30 mouse cellular contexts compared by ENCODE assay signal in genomic region chr9:114671946-114672345, GRCm38 (mm10). TPM values are rescaled to one million over a fixed set of nuclear protein-coding genes. Genes with fewer than 3 reads are reported as not detected.
A peak's percentile ranks its signal among the peaks of the same experiment; 100 is the strongest.
DNase-seq lines count a peak whose midpoint lies in the region; ATAC-seq and TF ChIP-seq lines count a peak whose summit lies in the region.
"Had no signal": no experiment of that assay in that cellular context is flagged by ENCODE, and none has a peak within 500 bp of the region (broad histone marks: within the 10 kb centered on the region; RNA-seq: fewer than 3 reads in every experiment).

No protein-coding gene starts in this region.

- 0 out of 2 replicates have a peak overlapping the region, but pooled peaks have one; percentile 77 for H3K27ac ChIP-seq in heart, postnatal 0 days (ENCODE audit: low read depth)
- no peak overlapping the region for H3K27ac ChIP-seq in midbrain, embryonic 14.5 days (replicated peaks; ENCODE audit: low read depth, low read length)
- no peak overlapping the region for H3K27ac ChIP-seq in midbrain, embryonic 10.5 days (replicated peaks)
- H3K27ac ChIP-seq in intestine, postnatal 0 days (ENCODE audit: low read depth, low read length) = no peak overlapping the region
- H3K27ac ChIP-seq: embryonic facial prominence, embryonic 13.5 days; intestine, embryonic 15.5 days; limb, embryonic 12.5 days; liver, embryonic 15.5 days; stomach, postnatal 0 days had no signal

- no peak overlapping the region for H3K4me3 ChIP-seq in heart, postnatal 0 days (ENCODE audit: low read depth, low read length)
- H3K4me3 ChIP-seq in midbrain, embryonic 14.5 days (replicated peaks; ENCODE audit: low read depth, low read length) = no peak overlapping the region
- H3K4me3 ChIP-seq in midbrain, embryonic 10.5 days = no peak overlapping the region
- no peak overlapping the region for H3K4me3 ChIP-seq in intestine, postnatal 0 days (ENCODE audit: low read depth, low read length)
- H3K4me3 ChIP-seq: erythroblast, embryonic 14.5 days; liver, embryonic 15.5 days had no signal

- WGBS in heart, postnatal 0 days = 59% methylated on average over 1 of the region's 1 CpGs
- WGBS in midbrain, embryonic 14.5 days = 33% methylated on average over 1 of the region's 1 CpGs
- WGBS in midbrain, embryonic 10.5 days = 68% methylated on average over 1 of the region's 1 CpGs
- WGBS in intestine, postnatal 0 days = 70% methylated on average over 1 of the region's 1 CpGs

- DNase-seq in heart, postnatal 0 days (ENCODE audit: low spot score) = no peak
- DNase-seq in heart, postnatal 25 days (ENCODE audit: low spot score) = no peak
- DNase-seq in midbrain, embryonic 14.5 days = peak; percentile 9
- no peak for DNase-seq in midbrain, embryonic 10.5 days (ENCODE audit: low spot score)
- peak; percentile 63 for DNase-seq in R1 (ENCODE audit: low read depth, low spot score)
- peak; percentile 30 for DNase-seq in brain, embryonic 14.5 days (ENCODE audit: low read depth)
- DNase-seq: adrenal gland, postnatal 36 days; embryo, embryonic 11 days; gastrocnemius, adult 2 months; gastrocnemius, postnatal 36 days; heart, adult 2 months; heart, postnatal 4 days; kidney, adult 8-10 months; kidney, postnatal 10 days; layer of hippocampus, adult 9-11 months; lung, embryonic 14.5 days; lung, postnatal 14 days; right cerebral cortex, adult 18-20 months; thymus, adult 18-20 months; thymus, postnatal 25 days had no signal

- no peak for TF ChIP-seq EP300 in heart, postnatal 0 days (IDR thresholded peaks at IDR 0.05; ENCODE audit: low read depth)

- TF ChIP-seq POLR2A in brain, embryonic 14.5 days (IDR thresholded peaks at IDR 0.05; ENCODE audit: borderline replicate concordance, extremely low read depth, insufficient read depth, insufficient read length, poor library complexity, severe bottlenecking) = no peak

- H3K9ac ChIP-seq in heart, postnatal 0 days (replicated peaks; ENCODE audit: low read depth, low read length) = no peak overlapping the region
- no peak overlapping the region for H3K9ac ChIP-seq in midbrain, embryonic 14.5 days (replicated peaks; ENCODE audit: low read length)
- H3K9ac ChIP-seq in intestine, postnatal 0 days (ENCODE audit: low read depth, low read length) = no peak overlapping the region
- H3K9ac ChIP-seq: intestine, embryonic 15.5 days; liver, embryonic 15.5 days had no signal

- no peaks in the 10 kb centered on the region for H3K36me3 ChIP-seq in heart, postnatal 0 days (replicated peaks; ENCODE audit: control insufficient read depth, insufficient read depth, low read length)
- H3K36me3 ChIP-seq in midbrain, embryonic 14.5 days (ENCODE audit: control insufficient read depth, insufficient read depth, low read length) = no peaks in the 10 kb centered on the region
- H3K36me3 ChIP-seq in midbrain, embryonic 10.5 days = no peaks in the 10 kb centered on the region
- H3K36me3 ChIP-seq in intestine, postnatal 0 days (ENCODE audit: control insufficient read depth, insufficient read depth) = no peaks in the 10 kb centered on the region
- H3K36me3 ChIP-seq: embryonic facial prominence, embryonic 13.5 days; G1E; heart, embryonic 13.5 days; intestine, embryonic 15.5 days; limb, embryonic 12.5 days; liver, embryonic 15.5 days had no signal

- intact Hi-C loops in heart, postnatal 25 days (cut with DNase I) = no loop called here

- no peak for ATAC-seq in heart, postnatal 0 days (ENCODE audit: insufficient read depth, low read depth)
- ATAC-seq in midbrain, embryonic 14.5 days (ENCODE audit: low FRiP score, low TSS enrichment) = no peak
- ATAC-seq in intestine, postnatal 0 days = no peak
- ATAC-seq: intestine, embryonic 15.5 days; Patski had no signal

- no peaks in the 10 kb centered on the region for H3K9me3 ChIP-seq in heart, postnatal 0 days (replicated peaks; ENCODE audit: control insufficient read depth, low read length)
- H3K9me3 ChIP-seq in midbrain, embryonic 14.5 days (ENCODE audit: control insufficient read depth, low read length) = no peaks in the 10 kb centered on the region
- H3K9me3 ChIP-seq in midbrain, embryonic 10.5 days (replicated peaks) = no peaks in the 10 kb centered on the region
- no peaks in the 10 kb centered on the region for H3K9me3 ChIP-seq in intestine, postnatal 0 days (ENCODE audit: control insufficient read depth)
- H3K9me3 ChIP-seq: embryonic facial prominence, embryonic 13.5 days; G1E; heart, embryonic 13.5 days; intestine, embryonic 15.5 days; limb, embryonic 12.5 days; liver, embryonic 15.5 days had no signal

- no peak for TF ChIP-seq CTCF in heart, postnatal 0 days (IDR thresholded peaks at IDR 0.05; ENCODE audit: low read depth)
- no peak for TF ChIP-seq CTCF in brain, embryonic 14.5 days (IDR thresholded peaks at IDR 0.05; ENCODE audit: borderline replicate concordance, extremely low read depth, insufficient read depth, insufficient read length)
- TF ChIP-seq CTCF in intestine, postnatal 0 days (IDR thresholded peaks at IDR 0.05; ENCODE audit: low read depth) = no peak

- H3K27me3 ChIP-seq in heart, postnatal 0 days (ENCODE audit: control insufficient read depth, insufficient read depth, low read length) = no peaks in the 10 kb centered on the region
- no peaks in the 10 kb centered on the region for H3K27me3 ChIP-seq in midbrain, embryonic 14.5 days (ENCODE audit: control insufficient read depth, insufficient read depth, low read length)
- peaks cover 6% of the 10 kb centered on the region; the same call in 1 of the 2 replicates for H3K27me3 ChIP-seq in midbrain, embryonic 10.5 days (ENCODE audit: low read depth, poor library complexity, severe bottlenecking)
- H3K27me3 ChIP-seq in intestine, postnatal 0 days (replicated peaks; ENCODE audit: control insufficient read depth, insufficient read depth, low read length) = no peaks in the 10 kb centered on the region
- H3K27me3 ChIP-seq: embryonic facial prominence, embryonic 13.5 days; heart, embryonic 13.5 days; intestine, embryonic 15.5 days; Patski had no signal

- peaks cover 33% of the 10 kb centered on the region for H3K4me1 ChIP-seq in heart, postnatal 0 days (ENCODE audit: control insufficient read depth, insufficient read depth)
- H3K4me1 ChIP-seq in midbrain, embryonic 14.5 days (ENCODE audit: control insufficient read depth, insufficient read depth, low read length) = peaks cover 4% of the 10 kb centered on the region
- H3K4me1 ChIP-seq in midbrain, embryonic 10.5 days = peaks cover 14% of the 10 kb centered on the region
- 0 out of 2 replicates have a peak, but pooled peaks cover 5% of the 10 kb centered on the region for H3K4me1 ChIP-seq in intestine, postnatal 0 days (replicated peaks; ENCODE audit: control insufficient read depth, insufficient read depth, low read length)
- H3K4me1 ChIP-seq: liver, embryonic 15.5 days had no signal

- H3K4me2 ChIP-seq in heart, postnatal 0 days (ENCODE audit: low read depth, low read length) = no peak overlapping the region
- H3K4me2 ChIP-seq in midbrain, embryonic 14.5 days (ENCODE audit: low read length) = no peak overlapping the region
- H3K4me2 ChIP-seq in intestine, postnatal 0 days (replicated peaks; ENCODE audit: low read depth) = no peak overlapping the region

RNA-seq across cellular contexts. Expression of gene Dync1li1, which starts 16.6 kb away (rescaled TPM):
- 76.0 and 84.0 TPM in 2 replicates for total RNA-seq in heart, postnatal 0 days (2014; rRNA removed; ENCODE audit: low replicate concordance)
- 70.5 and 75.2 TPM in 2 replicates for polyA plus RNA-seq in heart, postnatal 0 days (2015; fragmentation: Nextera tagmentation; extraction: Ambion mirVana)
- 10 to 100 TPM; 72.6 to 75.8 TPM for total RNA-seq in heart, postnatal 25 days (2021)
- 106 and 107 TPM in 2 replicates for polyA plus RNA-seq in midbrain, embryonic 14.5 days (2014; fragmentation: Nextera tagmentation; extraction: Ambion mirVana)
- 86.9 and 99.7 TPM in 2 replicates for polyA plus RNA-seq in midbrain, embryonic 10.5 days (2016; fragmentation: Nextera tagmentation; extraction: Ambion mirVana)
- 61.5 and 87.4 TPM in 2 replicates for polyA plus RNA-seq in brain, embryonic 14.5 days (2012; rRNA removed)
- 39.3 and 40.0 TPM in 2 replicates for polyA plus RNA-seq in intestine, postnatal 0 days (2015; fragmentation: Nextera tagmentation; extraction: Ambion mirVana)

RNA-seq across cellular contexts. Expression of gene Cnot10, which starts 32.0 kb away (rescaled TPM):
- 19.7 and 35.6 TPM in 2 replicates for total RNA-seq in heart, postnatal 0 days (2014; rRNA removed; ENCODE audit: low replicate concordance)
- polyA plus RNA-seq in heart, postnatal 0 days (2015; fragmentation: Nextera tagmentation; extraction: Ambion mirVana) = 24.3 and 25.7 TPM in 2 replicates
- total RNA-seq in heart, postnatal 25 days (2021) = 10 to 100 TPM; 19.7 to 21.8 TPM
- 44.0 and 56.7 TPM in 2 replicates for polyA plus RNA-seq in midbrain, embryonic 14.5 days (2014; fragmentation: Nextera tagmentation; extraction: Ambion mirVana)
- 71.9 and 72.7 TPM in 2 replicates for polyA plus RNA-seq in midbrain, embryonic 10.5 days (2016; fragmentation: Nextera tagmentation; extraction: Ambion mirVana)
- 64.4 and 67.7 TPM in 2 replicates for polyA plus RNA-seq in brain, embryonic 14.5 days (2012; rRNA removed)
- 22.5 and 25.0 TPM in 2 replicates for polyA plus RNA-seq in intestine, postnatal 0 days (2015; fragmentation: Nextera tagmentation; extraction: Ambion mirVana)

RNA-seq across cellular contexts. Expression of gene Cmtm6, which starts 59.0 kb away (rescaled TPM):
- total RNA-seq in heart, postnatal 0 days (2014; rRNA removed; ENCODE audit: low replicate concordance) = 22.8 and 30.1 TPM in 2 replicates
- 29.9 and 33.8 TPM in 2 replicates for polyA plus RNA-seq in heart, postnatal 0 days (2015; fragmentation: Nextera tagmentation; extraction: Ambion mirVana)
- total RNA-seq in heart, postnatal 25 days (2021) = 10 to 100 TPM; 23.4 to 27.2 TPM
- 13.8 and 19.2 TPM in 2 replicates for polyA plus RNA-seq in midbrain, embryonic 14.5 days (2014; fragmentation: Nextera tagmentation; extraction: Ambion mirVana)
- polyA plus RNA-seq in midbrain, embryonic 10.5 days (2016; fragmentation: Nextera tagmentation; extraction: Ambion mirVana) = 27.1 and 27.2 TPM in 2 replicates
- 14.0 and 14.2 TPM in 2 replicates for polyA plus RNA-seq in brain, embryonic 14.5 days (2012; rRNA removed)
- polyA plus RNA-seq in intestine, postnatal 0 days (2015; fragmentation: Nextera tagmentation; extraction: Ambion mirVana) = 87.8 and 98.2 TPM in 2 replicates

Comparison
In these comparisons a context has a peak if more than half of its experiments do, and no peak if none do; other contexts are left out.
1. DNase-seq: peak in midbrain, embryonic 14.5 days (single experiment), R1 (single experiment) and brain, embryonic 14.5 days (single experiment); none in heart, postnatal 0 days (single experiment), heart, postnatal 25 days (single experiment) and midbrain, embryonic 10.5 days (single experiment).